Mouse (Mus musculus) hindbrain, embryonic 11.5 days (tissue): ENCODE data around the gene Il18bp. TPM values are rescaled to one million over a fixed set of nuclear protein-coding genes. Genes with fewer than 3 reads are reported as not detected.

Source experiments
- ATAC-seq: fragments of 200-750 bp; cut with Nextera tagmentation; 2 replicates; pipeline ENCODE4 v1.8.0; 2017; ENCODE audit warnings: mild to moderate bottlenecking, moderate TSS enrichment, moderate library complexity; ENCODE audit not compliant: low FRiP score
- DNase-seq: peaks from one replicate; pipeline ENCODE4 v3.0.0-alpha.2; 2015; ENCODE audit warnings: low spot score
- H3K27ac ChIP-seq: fragments of 300-500 bp; sonication (generic); 2 replicates; pipeline ENCODE4 v1.5.1; 2014; ENCODE audit warnings: mild to moderate bottlenecking, low read depth, low read length
- H3K27me3 ChIP-seq: fragments of 300-500 bp; sonication (generic); 2 replicates; pipeline ENCODE4 v1.6.1; 2014; ENCODE audit warnings: mild to moderate bottlenecking, low read length, moderate library complexity, mixed read lengths; ENCODE audit not compliant: control insufficient read depth, insufficient read depth
- H3K36me3 ChIP-seq: fragments of 300-500 bp; sonication (generic); 2 replicates; pipeline ENCODE4 v1.6.1; 2014; ENCODE audit warnings: mild to moderate bottlenecking, low read length, moderate library complexity, mixed read lengths; ENCODE audit not compliant: control insufficient read depth, insufficient read depth
- H3K4me1 ChIP-seq: fragments of 300-500 bp; sonication (generic); replicated peaks from 2 replicates; pipeline ENCODE4 v1.6.1; 2014; ENCODE audit warnings: low read length, mixed read lengths; ENCODE audit not compliant: control insufficient read depth, insufficient read depth
- H3K4me2 ChIP-seq: fragments of 300-500 bp; sonication (generic); replicated peaks from 2 replicates; pipeline ENCODE4 v1.6.1; 2014; ENCODE audit warnings: mild to moderate bottlenecking, low read depth, low read length
- H3K4me3 ChIP-seq: fragments of 300-500 bp; sonication (generic); 2 replicates; pipeline ENCODE4 v1.5.1; 2014; ENCODE audit warnings: low read depth, low read length
- H3K9ac ChIP-seq: fragments of 300-500 bp; sonication (generic); 2 replicates; pipeline ENCODE4 v1.6.1; 2014; ENCODE audit warnings: low read depth, low read length
- H3K9me3 ChIP-seq: fragments of 300-500 bp; sonication (generic); 2 replicates; pipeline ENCODE4 v1.6.1; 2016; ENCODE audit warnings: low read length; ENCODE audit not compliant: control insufficient read depth
- WGBS: fragments of 180-500 bp; shearing (Covaris S2); extraction: QIAGEN DNeasy Blood & Tissue Kit; methylation state at CpG from one replicate; pipeline ENCODE4 v1.1.7; 2014; 5-methylcytosine and 5-hydroxymethylcytosine counted together
- polyA plus RNA-seq: library from polyadenylated mRNA; unstranded; fragments of >200 nt; fragmentation: Nextera tagmentation; extraction: Ambion mirVana; gene quantifications from 2 replicates; pipeline ENCODE4 v1.2.1, GENCODE M21; 2014

Gene Il18bp
- polyA plus RNA-seq, 1 experiment from 2014 or later: 4.4 TPM

DNA sequence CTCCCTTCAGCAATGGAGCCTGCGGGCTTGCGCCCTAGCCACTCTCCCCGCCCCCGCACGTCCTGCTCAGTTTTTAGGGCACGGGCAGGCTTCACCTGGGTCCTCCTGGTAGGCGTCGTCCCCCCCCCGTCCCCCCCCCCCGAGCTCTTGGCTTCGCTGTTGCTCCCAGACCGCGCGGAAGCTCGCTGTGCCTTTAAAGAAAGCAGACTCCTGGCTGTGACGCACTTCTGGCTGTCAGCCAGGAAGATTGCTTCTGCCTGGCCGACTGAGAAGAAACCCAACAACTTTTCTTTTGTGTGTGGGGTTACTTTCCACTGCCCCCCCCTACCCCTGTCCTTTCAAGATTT lies 48.1 kb downstream of the Il18bp start:
- peak overlapping the region; percentile 74 for H3K4me3 ChIP-seq
- peak overlapping the region; percentile 99 for H3K27ac ChIP-seq
- peak overlapping the region; percentile 76 for H3K4me2 ChIP-seq
- DNase-seq: peak; percentile 88
- no peaks in the 10 kb centered on the region for H3K9me3 ChIP-seq
- WGBS: 0% methylated on average over 11 of the region's 17 CpGs
- H3K27me3 ChIP-seq: no peaks in the 10 kb centered on the region
- no peaks in the 10 kb centered on the region; the same call in 1 of the 2 replicates for H3K36me3 ChIP-seq
- H3K4me1 ChIP-seq: peaks cover 6% of the 10 kb centered on the region
- ATAC-seq: peak; percentile 84
- H3K9ac ChIP-seq: peak overlapping the region; percentile 96

DNA sequence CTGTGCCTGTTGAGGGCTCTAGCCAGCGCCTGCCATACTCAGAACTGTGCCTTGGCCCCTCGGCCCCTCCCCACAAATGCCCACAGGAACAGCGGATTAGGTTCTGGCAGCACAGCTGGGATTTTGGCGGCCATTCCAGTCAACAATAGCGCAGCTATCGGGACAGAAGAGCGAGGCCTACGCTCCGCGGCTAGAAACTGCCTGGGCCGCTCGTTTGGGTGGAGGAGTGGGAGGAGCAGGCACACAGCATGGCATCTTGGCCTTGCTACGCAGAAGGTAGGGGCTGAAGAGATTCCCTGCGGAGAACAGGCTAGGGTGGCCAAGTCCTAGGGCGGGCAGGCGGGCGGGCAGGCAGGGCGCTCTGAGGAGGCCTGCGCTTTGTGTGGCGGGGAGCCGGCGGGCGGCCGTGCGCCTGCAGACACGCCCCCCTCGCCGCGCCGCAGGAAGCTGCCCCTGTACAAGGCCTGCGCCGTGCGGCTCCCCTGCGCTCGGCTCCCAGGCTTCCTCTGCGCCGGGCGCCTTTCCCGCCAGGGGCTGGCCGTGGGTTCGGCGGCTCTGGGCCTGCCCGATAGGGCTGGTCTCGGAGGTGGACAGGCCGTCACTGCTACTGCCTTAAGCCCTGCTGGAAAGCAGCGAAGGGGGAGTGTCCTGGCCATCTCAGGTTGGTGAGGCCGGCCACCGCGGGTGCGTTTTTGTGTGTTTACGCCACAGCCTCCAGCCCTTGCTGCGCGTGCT lies 48.6 kb downstream of the Il18bp start:
- Histone ChIP-seq H3K9ac (peak overlapping the region; percentile 96), H3K4me1 (peaks cover 6% of the 10 kb centered on the region), H3K36me3 (no peaks in the 10 kb centered on the region), H3K27ac (peak overlapping the region; percentile 99), H3K27me3 (no peaks in the 10 kb centered on the region), H3K4me2 (peak overlapping the region; percentile 76), H3K9me3 (no peaks in the 10 kb centered on the region), H3K4me3 (peak overlapping the region; percentile 74)
- WGBS: under 1% methylated on average over 43 of the region's 53 CpGs
- DNase-seq (peak; percentile 85), ATAC-seq (peak; percentile 95)

DNA sequence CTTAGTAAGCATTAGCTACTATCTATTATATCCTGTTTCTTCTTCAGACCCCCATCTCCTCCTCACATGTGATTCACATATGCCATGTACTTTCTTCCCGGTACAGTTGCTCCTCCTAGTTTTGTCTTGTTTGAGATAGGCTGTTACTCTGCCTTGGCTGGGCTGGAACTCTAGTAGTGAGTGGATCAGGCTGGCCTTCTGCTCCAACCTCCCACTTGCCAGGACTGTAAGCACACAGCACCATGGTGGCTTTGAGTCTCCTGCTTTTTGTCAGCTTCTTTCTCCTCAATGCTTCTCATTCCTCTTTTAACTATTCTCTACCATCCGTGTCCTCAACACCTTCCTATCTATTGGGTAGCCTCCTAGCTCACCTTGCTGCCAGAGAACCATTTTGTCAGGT lies 49.7 kb downstream of the Il18bp start:
- peaks cover 6% of the 10 kb centered on the region for H3K4me1 ChIP-seq
- 79% methylated on average over 2 of the region's 2 CpGs for WGBS
- H3K36me3 ChIP-seq: no peaks in the 10 kb centered on the region
- no peak for DNase-seq
- H3K27me3 ChIP-seq: no peaks in the 10 kb centered on the region
- no peak overlapping the region for H3K4me3 ChIP-seq
- H3K4me2 ChIP-seq: no peak overlapping the region
- ATAC-seq: no peak
- H3K27ac ChIP-seq: peak overlapping the region; percentile 99; the same call in 1 of the 2 replicates
- H3K9ac ChIP-seq: peak overlapping the region; percentile 31; the same call in 1 of the 2 replicates
- H3K9me3 ChIP-seq: no peaks in the 10 kb centered on the region

DNA sequence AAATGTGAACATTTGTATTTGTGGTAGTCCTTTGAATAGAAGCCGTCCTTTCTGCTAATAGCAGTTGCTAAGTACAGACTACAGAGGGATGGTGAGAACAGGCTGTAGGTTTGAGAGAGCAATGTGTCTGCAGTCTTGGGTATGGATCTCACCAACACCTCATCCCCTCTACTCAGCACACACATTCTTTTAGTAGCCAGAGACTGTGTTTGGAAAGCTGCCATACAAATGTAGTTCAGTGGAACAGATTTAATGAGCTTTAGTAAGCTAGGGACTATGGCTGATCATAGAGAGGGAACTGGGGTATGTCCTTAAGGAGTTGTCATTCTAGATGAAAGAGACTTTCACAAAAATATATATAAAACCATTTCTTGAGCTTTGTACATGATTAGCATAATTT lies 51.2 kb downstream of the Il18bp start:
- DNase-seq (no peak), ATAC-seq (no peak)
- H3K9ac ChIP-seq: no peak overlapping the region
- no peak overlapping the region for H3K27ac ChIP-seq
- no peaks in the 10 kb centered on the region for H3K36me3 ChIP-seq
- H3K27me3 ChIP-seq: no peaks in the 10 kb centered on the region
- H3K4me1 ChIP-seq: peaks cover 6% of the 10 kb centered on the region; the same call in 1 of the 2 replicates
- 97% methylated on average over 1 of the region's 1 CpGs for WGBS
- H3K4me2 ChIP-seq: no peak overlapping the region
- no peaks in the 10 kb centered on the region for H3K9me3 ChIP-seq
- H3K4me3 ChIP-seq: no peak overlapping the region

DNA sequence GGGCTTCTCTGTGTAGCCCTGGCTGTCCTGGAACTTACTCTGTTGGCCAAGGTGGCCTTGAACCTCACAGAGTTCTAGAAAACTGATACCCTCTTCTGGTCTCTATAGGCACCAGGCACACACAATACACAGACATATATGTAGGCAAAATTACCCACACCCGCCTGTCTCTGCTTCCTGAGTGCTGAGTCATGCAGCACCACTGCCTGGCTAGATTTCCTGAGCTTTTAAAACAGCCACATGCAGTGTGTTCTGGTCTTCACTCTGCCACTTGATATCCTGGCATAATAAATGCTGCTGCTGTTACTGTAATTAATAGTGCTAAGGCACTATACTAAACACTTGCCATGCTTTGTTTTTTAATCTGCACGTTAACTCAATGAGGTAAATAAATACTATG lies 52.9 kb downstream of the Il18bp start:
- Histone ChIP-seq H3K36me3 (no peaks in the 10 kb centered on the region), H3K9me3 (no peaks in the 10 kb centered on the region), H3K9ac (no peak overlapping the region), H3K4me2 (no peak overlapping the region), H3K27me3 (no peaks in the 10 kb centered on the region), H3K27ac (no peak overlapping the region), H3K4me3 (no peak overlapping the region), H3K4me1 (0 out of 2 replicates have a peak, but pooled peaks cover 2% of the 10 kb centered on the region)
- ATAC-seq: no peak
- DNase-seq: no peak
- 79% methylated on average over 2 of the region's 2 CpGs for WGBS

Other genes with a start within 250 kb of the Il18bp start
- 5.2 and 6.3 TPM in 2 replicates for gene Phox2a, start 200.4 kb downstream of the Il18bp start, polyA plus RNA-seq
- 22.5 and 25.2 TPM in 2 replicates for gene Inppl1, start 180.5 kb downstream of the Il18bp start, polyA plus RNA-seq
- gene Folr2, start 161.5 kb downstream of the Il18bp start, polyA plus RNA-seq: 0.73 and 2.1 TPM in 2 replicates
- 90.2 and 91.3 TPM in 2 replicates for gene Anapc15, start 155.0 kb downstream of the Il18bp start, polyA plus RNA-seq
- 11.5 and 12.1 TPM in 2 replicates for gene Folr1, start 147.9 kb downstream of the Il18bp start, polyA plus RNA-seq
- 127 TPM in 2 replicates for gene Lamtor1, start 112.8 kb downstream of the Il18bp start, polyA plus RNA-seq
- 0.48 and 0.89 TPM in 2 replicates for gene Tomt, start 112.3 kb downstream of the Il18bp start, polyA plus RNA-seq
- gene Lrrc51, start 84.8 kb downstream of the Il18bp start, polyA plus RNA-seq: 11.4 and 12.2 TPM in 2 replicates
- gene Numa1, start 84.6 kb downstream of the Il18bp start, polyA plus RNA-seq: 86.9 and 88.9 TPM in 2 replicates
- gene Rnf121, start 46.8 kb upstream of the Il18bp start, polyA plus RNA-seq: 27.1 and 29.8 TPM in 2 replicates
- 19.5 and 23.3 TPM in 2 replicates for gene Xndc1, start 46.8 kb upstream of the Il18bp start, polyA plus RNA-seq
- 1.0 and 2.0 TPM in 2 replicates for gene Xntrpc, start 47.0 kb upstream of the Il18bp start, polyA plus RNA-seq
- 0.28 and 0.42 TPM in 2 replicates for gene Trpc2, start 64.4 kb upstream of the Il18bp start, polyA plus RNA-seq
- gene Art1, start 83.1 kb upstream of the Il18bp start, polyA plus RNA-seq: 0.88 and 0.96 TPM in 2 replicates
- 2.2 and 2.3 TPM in 2 replicates for gene Art5, start 90.8 kb upstream of the Il18bp start, polyA plus RNA-seq
- gene Chrna10, start 98.1 kb upstream of the Il18bp start, polyA plus RNA-seq: not detected in 2 replicates
- 40.0 and 42.1 TPM in 2 replicates for gene Nup98, start 191.5 kb upstream of the Il18bp start, polyA plus RNA-seq
- 47.4 and 50.3 TPM in 2 replicates for gene Pgap2, start 191.5 kb upstream of the Il18bp start, polyA plus RNA-seq
- gene Rhog, start 237.4 kb upstream of the Il18bp start, polyA plus RNA-seq: 35.3 and 35.5 TPM in 2 replicates
- gene Stim1, start 249.1 kb upstream of the Il18bp start, polyA plus RNA-seq: 9.3 and 10.3 TPM in 2 replicates